Mouse (Mus musculus) liver, adult (tissue): Measurements from ENCODE around the gene H1foo.

Experiments used
- GATA4 ChIP-seq: IDR thresholded peaks from 2 replicates; pipeline ENCODE4 v1.6.1; 2014; ENCODE audit warnings: mild to moderate bottlenecking, low read length; ENCODE audit not compliant: insufficient replicate concordance

The H1foo gene

GRCm38 (mm10) chr6:115916611-115917010, 28.1 kb upstream of the H1foo start:
- no peak for TF ChIP-seq GATA4

DNA sequence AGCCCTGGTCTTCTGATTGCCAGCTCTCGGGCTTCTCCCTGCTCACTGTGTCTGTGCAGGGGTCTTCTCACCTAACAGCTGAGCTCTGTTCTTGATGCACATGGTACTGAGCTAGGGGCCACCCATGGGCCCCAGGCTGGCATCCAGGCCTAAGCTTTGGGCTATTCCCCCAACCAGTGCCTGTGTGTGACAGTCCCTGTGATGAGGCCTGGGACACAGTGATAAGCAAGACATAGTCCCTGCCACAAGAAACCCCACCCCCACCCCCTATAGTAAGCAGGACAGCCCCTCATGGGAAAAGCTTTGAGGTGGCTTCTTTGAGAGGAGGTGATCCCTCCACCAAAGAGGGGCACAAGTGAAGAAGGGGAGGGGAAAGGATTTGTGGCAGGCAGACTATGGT, 26.1 kb upstream of the H1foo start:
- no peak for TF ChIP-seq GATA4

- TF ChIP-seq GATA4, result no peak
Observed at GRCm38 (mm10) chr6:115919876-115920275, 24.9 kb upstream of the H1foo start.

DNA sequence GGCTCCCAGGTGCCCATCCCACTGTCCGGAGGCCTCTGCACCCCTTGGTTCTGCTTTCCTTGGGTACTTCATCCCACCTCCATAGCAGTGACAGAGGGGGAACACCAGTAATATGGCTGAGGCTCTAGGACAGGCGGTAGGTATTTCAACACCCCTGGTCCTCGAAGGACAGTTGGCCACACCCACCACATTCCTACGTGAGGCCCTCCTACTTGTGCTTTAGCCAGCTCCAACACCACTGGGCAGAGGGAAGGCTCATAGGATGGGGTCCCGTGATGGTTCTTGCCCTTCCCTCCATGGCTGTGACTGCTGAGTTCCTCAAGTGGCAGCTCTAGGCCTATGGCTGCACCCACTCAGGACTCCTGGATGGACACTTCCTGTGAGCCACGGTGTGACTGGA, 19.9 kb upstream of the H1foo start:
- no peak for TF ChIP-seq GATA4

DNA sequence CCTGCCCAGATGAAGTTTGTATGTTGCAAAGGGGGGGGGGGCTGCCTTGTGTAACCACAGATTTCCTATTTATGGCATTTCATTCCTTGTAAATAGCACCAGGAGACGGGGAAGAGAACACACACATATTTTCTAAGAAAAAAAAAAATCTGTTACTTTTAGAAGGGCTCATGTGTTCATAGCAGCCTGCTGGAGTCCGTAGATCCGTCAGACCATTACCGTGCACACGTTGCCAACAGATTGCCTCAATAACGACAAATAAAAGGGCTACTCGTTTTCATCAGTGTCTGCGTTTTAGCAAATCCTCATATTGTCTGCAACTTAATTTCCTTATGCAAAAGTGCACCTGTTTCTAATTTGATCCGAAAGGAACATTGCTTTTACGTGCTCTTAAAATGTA, 18.3 kb upstream of the H1foo start:
- no peak for TF ChIP-seq GATA4

DNA sequence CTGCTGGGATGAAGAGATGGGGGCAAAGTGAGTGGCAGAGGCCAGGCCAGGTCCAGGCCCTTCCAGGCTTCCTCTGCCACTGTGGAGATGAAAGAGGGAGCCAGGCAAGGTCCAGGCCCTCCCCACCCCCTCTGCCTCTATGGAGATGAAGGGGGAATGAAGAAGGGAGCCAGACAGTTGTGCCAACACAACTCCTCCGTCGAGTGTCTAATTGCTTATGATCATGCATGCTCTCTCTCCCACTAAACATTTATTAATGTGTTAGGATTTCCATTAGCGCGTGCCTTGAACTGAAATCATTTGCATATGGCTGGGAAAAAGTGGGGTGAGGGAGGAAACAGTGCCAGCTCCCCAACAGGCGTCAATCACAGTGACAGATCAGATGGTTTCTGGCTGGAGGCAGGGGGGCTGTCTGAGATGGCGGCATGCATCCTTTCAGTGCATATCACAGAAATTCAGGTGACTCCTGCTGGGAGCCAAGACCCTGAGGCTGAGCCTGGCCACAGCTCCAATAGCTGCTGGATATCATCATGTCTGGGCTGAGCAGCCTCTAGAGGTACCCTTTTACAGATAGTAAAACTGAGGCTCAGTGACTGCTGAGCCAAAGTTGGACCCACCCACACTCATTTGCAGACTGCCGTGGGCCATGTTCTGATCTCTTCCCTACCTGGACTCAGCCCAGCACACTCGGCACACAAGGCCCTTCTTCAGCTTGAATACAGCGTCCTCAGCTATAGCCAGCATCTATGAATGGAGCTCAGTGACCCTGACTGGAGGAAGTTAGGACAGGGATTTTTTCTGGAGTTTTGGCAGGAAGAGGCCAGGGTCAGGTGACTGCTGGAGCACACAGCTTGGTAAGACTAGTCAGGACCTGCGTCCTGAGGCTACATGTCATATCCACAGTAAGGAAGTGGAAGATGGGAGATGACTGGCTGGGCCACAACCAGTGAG, 17.2 kb upstream of the H1foo start:
- no peak for TF ChIP-seq GATA4

- no peak for TF ChIP-seq GATA4
Observed at GRCm38 (mm10) chr6:115930018-115930417, 14.7 kb upstream of the H1foo start.

DNA sequence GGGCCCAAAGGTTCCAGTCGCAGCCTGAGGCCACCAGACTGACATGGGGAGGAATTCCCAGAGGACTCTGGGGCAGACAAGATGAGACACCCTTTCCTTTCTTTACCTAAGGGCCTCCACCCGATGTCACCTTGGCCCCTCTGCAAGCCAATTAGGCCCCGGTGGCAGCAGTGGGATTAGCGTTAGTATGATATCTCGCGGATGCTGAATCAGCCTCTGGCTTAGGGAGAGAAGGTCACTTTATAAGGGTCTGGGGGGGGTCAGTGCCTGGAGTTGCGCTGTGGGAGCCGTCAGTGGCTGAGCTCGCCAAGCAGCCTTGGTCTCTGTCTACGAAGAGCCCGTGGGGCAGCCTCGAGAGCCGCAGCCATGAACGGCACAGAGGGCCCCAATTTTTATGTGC, 13.1 kb upstream of the H1foo start, which contains the start of gene Rho:
Rho (plus strand) TSS at position 110 of the 400 bp plus-strand sequence.
- TF ChIP-seq GATA4, result no peak

DNA sequence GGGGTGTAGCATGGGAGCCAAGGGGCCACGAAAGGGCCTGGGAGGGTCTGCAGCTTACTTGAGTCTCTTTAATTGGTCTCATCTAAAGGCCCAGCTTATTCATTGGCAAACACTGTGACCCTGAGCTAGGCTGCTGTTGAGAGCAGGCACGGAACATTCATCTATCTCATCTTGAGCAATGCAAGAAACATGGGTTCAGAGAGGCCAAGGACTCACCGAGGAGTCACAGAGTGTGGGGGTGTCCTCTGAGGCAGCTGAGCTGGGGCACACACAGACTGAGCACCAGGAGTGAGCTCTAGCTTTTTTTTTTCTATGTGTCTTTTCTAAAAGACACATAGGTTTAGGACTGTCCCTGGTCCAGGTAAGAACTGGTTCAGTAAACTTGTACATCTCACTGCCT, 12.3 kb upstream of the H1foo start:
- no peak for TF ChIP-seq GATA4

DNA sequence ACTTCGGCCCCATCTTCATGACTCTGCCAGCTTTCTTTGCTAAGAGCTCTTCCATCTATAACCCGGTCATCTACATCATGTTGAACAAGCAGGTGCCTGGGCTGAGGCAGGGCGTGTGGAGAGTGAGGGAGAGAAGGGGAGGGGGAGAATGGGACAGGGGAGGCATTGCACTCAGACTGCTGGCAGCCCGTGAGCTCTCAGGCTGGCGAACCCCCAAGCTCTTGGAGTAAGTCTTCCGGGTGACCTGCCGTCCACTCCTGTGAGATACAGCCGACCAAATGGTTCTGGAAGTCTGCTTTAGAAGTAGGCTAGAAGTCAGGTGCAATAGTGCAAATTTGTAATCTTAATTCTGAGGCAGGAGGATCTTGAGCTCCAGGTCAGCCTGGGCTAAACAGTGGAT, 9.2 kb upstream of the H1foo start:
- TF ChIP-seq GATA4, result no peak

DNA sequence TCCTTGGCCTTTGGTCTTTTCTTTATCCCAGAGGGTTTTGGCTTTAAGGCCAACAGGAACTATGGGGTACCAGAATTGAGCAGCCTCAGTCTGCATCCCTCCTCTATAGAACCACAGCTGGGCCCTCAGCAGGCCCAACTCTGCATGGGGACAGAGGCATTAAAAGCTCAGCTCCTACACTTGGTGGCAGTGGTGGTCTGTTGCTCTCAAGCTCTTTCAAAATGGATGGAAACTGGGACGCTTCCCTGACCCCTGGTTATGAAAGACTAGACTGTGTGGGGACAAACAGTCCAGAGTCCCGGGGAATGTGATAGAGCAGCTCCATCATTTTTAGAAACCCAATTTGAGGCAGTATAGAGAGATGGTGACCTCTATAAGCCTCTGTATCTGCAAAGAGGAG, 6.7 kb upstream of the H1foo start:
- TF ChIP-seq GATA4, result no peak

- TF ChIP-seq GATA4, result no peak
Observed at GRCm38 (mm10) chr6:115938798-115939197, 5.9 kb upstream of the H1foo start.

- no peak for TF ChIP-seq GATA4
Observed at GRCm38 (mm10) chr6:115940603-115941002, 4.1 kb upstream of the H1foo start.

- no peak for TF ChIP-seq GATA4
Observed at GRCm38 (mm10) chr6:115941128-115941527, 3.6 kb upstream of the H1foo start.

- TF ChIP-seq GATA4, result no peak
Observed at GRCm38 (mm10) chr6:115943498-115944427, 975 bp upstream of the H1foo start.

DNA sequence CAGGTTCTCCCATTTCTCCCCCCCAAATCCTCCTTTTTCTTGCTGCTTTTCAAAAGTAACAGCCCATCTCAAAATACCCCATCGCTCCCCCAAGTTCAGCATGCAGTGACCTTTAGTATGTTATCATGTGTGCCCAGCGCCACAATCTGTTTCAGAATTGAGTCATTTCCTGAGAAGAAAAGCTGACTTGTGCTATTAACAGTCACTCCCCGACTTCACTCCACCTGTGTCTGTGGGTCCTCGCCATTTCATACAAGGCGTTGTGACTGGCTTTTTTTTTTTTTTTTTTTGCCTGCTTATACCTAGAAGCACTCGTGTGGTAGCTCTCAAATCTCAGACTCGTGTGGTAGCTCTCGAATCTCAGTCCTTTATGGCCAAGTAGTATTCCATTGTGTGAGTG, 895 bp downstream of the H1foo start:
- no peak for TF ChIP-seq GATA4
